16 mouse cellular contexts compared by ENCODE assay signal in genomic region chr9:13910091-13910490, GRCm38 (mm10).
DNase-seq lines count a peak whose midpoint lies in the region; ATAC-seq and TF ChIP-seq lines count a peak whose summit lies in the region.
"Had no signal": no experiment of that assay in that cellular context is flagged by ENCODE, and none has a peak within 500 bp of the region (broad histone marks: within the 10 kb centered on the region; RNA-seq: fewer than 3 reads in every experiment).

No protein-coding gene starts in this region.

- no peak overlapping the region for H3K27ac ChIP-seq in heart, postnatal 0 days (ENCODE audit: low read depth)
- H3K27ac ChIP-seq in heart, embryonic 10.5 days: no peak overlapping the region
- no peak overlapping the region for H3K27ac ChIP-seq in kidney, embryonic 16.5 days (ENCODE audit: low read length)
- H3K27ac ChIP-seq: embryonic facial prominence, embryonic 13.5 days; hindbrain, embryonic 13.5 days; intestine, embryonic 15.5 days; neural tube, embryonic 12.5 days had no signal

- H3K4me1 ChIP-seq in heart, postnatal 0 days (ENCODE audit: control insufficient read depth, insufficient read depth): no peaks in the 10 kb centered on the region
- H3K4me1 ChIP-seq in heart, embryonic 10.5 days: 0 out of 2 replicates have a peak, but pooled peaks cover 7% of the 10 kb centered on the region
- no peaks in the 10 kb centered on the region for H3K4me1 ChIP-seq in kidney, embryonic 16.5 days (ENCODE audit: insufficient read depth, low read length)
- H3K4me1 ChIP-seq: intestine, embryonic 15.5 days had no signal

- no peaks in the 10 kb centered on the region for H3K9me3 ChIP-seq in heart, postnatal 0 days (replicated peaks; ENCODE audit: control insufficient read depth, low read length)
- no peaks in the 10 kb centered on the region for H3K9me3 ChIP-seq in heart, embryonic 10.5 days
- no peaks in the 10 kb centered on the region for H3K9me3 ChIP-seq in kidney, embryonic 16.5 days (ENCODE audit: low read length)
- H3K9me3 ChIP-seq: embryonic facial prominence, embryonic 13.5 days; hindbrain, embryonic 13.5 days; intestine, embryonic 15.5 days; neural tube, embryonic 12.5 days had no signal

- WGBS in heart, postnatal 0 days: 69% methylated on average over 2 of the region's 2 CpGs
- WGBS in heart, embryonic 10.5 days: 70% methylated on average over 2 of the region's 2 CpGs
- WGBS in kidney, embryonic 16.5 days: 35% methylated on average over 2 of the region's 2 CpGs

- H3K4me3 ChIP-seq in heart, postnatal 0 days (ENCODE audit: low read depth, low read length): no peak overlapping the region
- H3K4me3 ChIP-seq in heart, embryonic 10.5 days: no peak overlapping the region
- H3K4me3 ChIP-seq in kidney, embryonic 16.5 days (ENCODE audit: low read length): no peak overlapping the region
- H3K4me3 ChIP-seq: embryonic facial prominence, embryonic 13.5 days; hindbrain, embryonic 13.5 days; intestine, embryonic 15.5 days; neural tube, embryonic 12.5 days had no signal

- H3K27me3 ChIP-seq in heart, postnatal 0 days (ENCODE audit: control insufficient read depth, insufficient read depth, low read length): no peaks in the 10 kb centered on the region
- 0 out of 2 replicates have a peak, but pooled peaks cover 7% of the 10 kb centered on the region for H3K27me3 ChIP-seq in heart, embryonic 10.5 days (ENCODE audit: insufficient read depth, poor library complexity, severe bottlenecking)
- H3K27me3 ChIP-seq in kidney, embryonic 16.5 days (ENCODE audit: insufficient read depth, low read length): no peaks in the 10 kb centered on the region
- H3K27me3 ChIP-seq: embryonic facial prominence, embryonic 13.5 days; hindbrain, embryonic 13.5 days; intestine, embryonic 15.5 days had no signal

- no peak for TF ChIP-seq EP300 in heart, postnatal 0 days (IDR thresholded peaks at IDR 0.05; ENCODE audit: low read depth)

- no peak for TF ChIP-seq CTCF in heart, postnatal 0 days (IDR thresholded peaks at IDR 0.05; ENCODE audit: low read depth)

- peak; percentile 36 for DNase-seq in heart, postnatal 0 days (ENCODE audit: low spot score)
- DNase-seq in heart, embryonic 10.5 days (ENCODE audit: low spot score): no peak
- DNase-seq in lung, postnatal 10 days: peak; percentile 40
- no peak for DNase-seq in lung, postnatal 14 days
- peak; percentile 26 for DNase-seq in skeletal muscle tissue, adult 2 months (ENCODE audit: low read depth, low spot score)
- no peak for DNase-seq in frontal cortex, adult 2 months (ENCODE audit: extremely low spot score in 1 of 2, low spot score in 1 of 2)
- DNase-seq: cerebellum, adult 9-11 months; gastrocnemius, postnatal 10 days; lung, embryonic 14.5 days; spleen, adult 18-20 months had no signal

- no peak overlapping the region for H3K9ac ChIP-seq in heart, postnatal 0 days (replicated peaks; ENCODE audit: low read depth, low read length)
- H3K9ac ChIP-seq in kidney, embryonic 16.5 days (replicated peaks; ENCODE audit: low read length): no peak overlapping the region
- H3K9ac ChIP-seq: embryonic facial prominence, embryonic 13.5 days; hindbrain, embryonic 13.5 days; intestine, embryonic 15.5 days; lung, embryonic 14.5 days; neural tube, embryonic 12.5 days had no signal

- no peak overlapping the region for H3K4me2 ChIP-seq in heart, postnatal 0 days (ENCODE audit: low read depth, low read length)
- no peak overlapping the region for H3K4me2 ChIP-seq in kidney, embryonic 16.5 days (replicated peaks; ENCODE audit: low read depth, low read length)
- H3K4me2 ChIP-seq: embryonic facial prominence, embryonic 13.5 days; hindbrain, embryonic 13.5 days; intestine, embryonic 15.5 days; lung, embryonic 14.5 days; midbrain, embryonic 11.5 days; neural tube, embryonic 12.5 days had no signal

- ATAC-seq in heart, postnatal 0 days (ENCODE audit: insufficient read depth, low read depth): peak; percentile 33; the same call in 1 of the 2 replicates
- ATAC-seq in kidney, embryonic 16.5 days (ENCODE audit: low FRiP score, low TSS enrichment): peak; percentile 58; the same call in 1 of the 2 replicates
- ATAC-seq: intestine, embryonic 15.5 days had no signal

- H3K36me3 ChIP-seq in heart, postnatal 0 days (replicated peaks; ENCODE audit: control insufficient read depth, insufficient read depth, low read length): no peaks in the 10 kb centered on the region
- no peaks in the 10 kb centered on the region for H3K36me3 ChIP-seq in heart, embryonic 10.5 days
- H3K36me3 ChIP-seq in kidney, embryonic 16.5 days (ENCODE audit: insufficient read depth, low read length): no peaks in the 10 kb centered on the region
- H3K36me3 ChIP-seq: embryonic facial prominence, embryonic 13.5 days; hindbrain, embryonic 13.5 days; intestine, embryonic 15.5 days; neural tube, embryonic 12.5 days had no signal

Comparison
In these comparisons a context has a peak if more than half of its experiments do, and no peak if none do; other contexts are left out.
1. DNase-seq: peak in heart, postnatal 0 days (single experiment), lung, postnatal 10 days (single experiment) and skeletal muscle tissue, adult 2 months (single experiment); none in heart, embryonic 10.5 days (single experiment), lung, postnatal 14 days (single experiment) and frontal cortex, adult 2 months (0 of 2).